Mouse (Mus musculus) urinary bladder, postnatal 10 days (tissue): ENCODE results near the gene Slc26a8.

Experiments used
- DNase-seq: peaks from one replicate; pipeline ENCODE4 v3.0.0; 2022; ENCODE audit warnings: low spot score

The Slc26a8 gene

GRCm38 (mm10) chr17:28640113-28640512, 49.9 kb downstream of the Slc26a8 start:
- DNase-seq = no peak

- DNase-seq = no peak
Measured at GRCm38 (mm10) chr17:28637711-28638690, 52.0 kb downstream of the Slc26a8 start.

- no peak for DNase-seq
Measured at GRCm38 (mm10) chr17:28635842-28636241, 54.2 kb downstream of the Slc26a8 start.

GRCm38 (mm10) chr17:28629125-28629524, 60.9 kb downstream of the Slc26a8 start:
- no peak for DNase-seq

GRCm38 (mm10) chr17:28628248-28629124, 61.5 kb downstream of the Slc26a8 start:
- DNase-seq = no peak

- no peak for DNase-seq
Measured at GRCm38 (mm10) chr17:28626937-28627336, 63.1 kb downstream of the Slc26a8 start.

GRCm38 (mm10) chr17:28625327-28625726, 64.7 kb downstream of the Slc26a8 start:
- no peak for DNase-seq

- no peak for DNase-seq
Measured at GRCm38 (mm10) chr17:28624841-28625240, 65.2 kb downstream of the Slc26a8 start.

- peak; percentile 65 for DNase-seq
Measured at GRCm38 (mm10) chr17:28622300-28622759, 67.7 kb downstream of the Slc26a8 start, which contains the start of gene Srpk1. Gene Srpk1 (minus strand): TSS chr17:28622709.

GRCm38 (mm10) chr17:28621381-28622299, 68.4 kb downstream of the Slc26a8 start:
- DNase-seq = no peak

- DNase-seq = no peak
Measured at GRCm38 (mm10) chr17:28618775-28619174, 71.3 kb downstream of the Slc26a8 start.

GRCm38 (mm10) chr17:28618124-28618523, 71.9 kb downstream of the Slc26a8 start:
- DNase-seq = no peak

- no peak for DNase-seq
Measured at GRCm38 (mm10) chr17:28617636-28618035, 72.4 kb downstream of the Slc26a8 start.

- DNase-seq = no peak
Measured at GRCm38 (mm10) chr17:28615332-28615731, 74.7 kb downstream of the Slc26a8 start.

- no peak for DNase-seq
Measured at GRCm38 (mm10) chr17:28613096-28613495, 76.9 kb downstream of the Slc26a8 start.

GRCm38 (mm10) chr17:28612603-28613002, 77.4 kb downstream of the Slc26a8 start:
- no peak for DNase-seq

- DNase-seq = no peak
Measured at GRCm38 (mm10) chr17:28609543-28609942, 80.5 kb downstream of the Slc26a8 start.

GRCm38 (mm10) chr17:28601557-28602250, 88.3 kb downstream of the Slc26a8 start:
- DNase-seq = no peak

GRCm38 (mm10) chr17:28600780-28601179, 89.3 kb downstream of the Slc26a8 start:
- no peak for DNase-seq

GRCm38 (mm10) chr17:28593965-28594364, 96.1 kb downstream of the Slc26a8 start:
- DNase-seq = no peak

- DNase-seq = no peak
Measured at GRCm38 (mm10) chr17:28592998-28593397, 97.0 kb downstream of the Slc26a8 start.
